Mouse (Mus musculus) heart, adult 2 months (tissue): Measurements from ENCODE around the gene Aldh1a2.

Experiments
- EP300 ChIP-seq: fragments of 200-500 bp; IDR thresholded peaks from 2 replicates; pipeline ENCODE4 v1.6.1; 2011; ENCODE audit warnings: low read depth, low read length, control low read depth; ENCODE audit not compliant: insufficient read depth
- POLR2A ChIP-seq: fragments of 200-500 bp; IDR thresholded peaks from 2 replicates; pipeline ENCODE4 v1.6.1; 2011; ENCODE audit warnings: mild to moderate bottlenecking, low read depth, low read length, control low read depth; ENCODE audit not compliant: insufficient read depth

GRCm38 (mm10) chr9:71269711-71270110, 54.1 kb downstream of the Aldh1a2 start:
- no peak for TF ChIP-seq POLR2A
- no peak for TF ChIP-seq EP300
